Mouse (Mus musculus): ENCODE measurements at regions not wholly inside any gene's neighbourhood (a gene's known extent, or its start where the extent isn't known, plus 50 kb on each side); places are given as distances from the start of the nearest gene placed in this dataset.

DNA sequence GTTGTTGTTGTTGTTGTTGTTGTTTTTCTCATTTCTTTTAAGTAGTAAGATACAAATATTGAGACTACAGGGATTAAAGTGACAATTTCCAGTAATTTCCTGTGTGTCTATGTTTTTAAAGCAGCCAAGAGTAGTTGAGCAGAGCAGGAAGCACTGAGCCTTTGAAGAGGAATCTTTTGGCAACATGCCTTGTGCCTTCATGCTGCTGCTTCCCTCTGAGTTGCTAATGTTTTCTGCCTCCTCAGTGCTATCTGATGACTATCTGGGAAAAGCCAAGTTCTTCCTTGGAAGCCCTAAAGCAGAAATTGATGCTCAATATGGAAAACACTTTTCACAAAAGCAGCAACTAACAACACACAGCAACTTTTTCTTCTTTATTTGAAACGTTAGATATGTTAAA lies 634.2 kb downstream of the Serpinb8 start:
- H3K27me3 ChIP-seq, result no peaks in the 10 kb centered on the region
- H3K9ac ChIP-seq, result no peak overlapping the region
- H3K4me2 ChIP-seq, result no peak overlapping the region
- H3K27ac ChIP-seq, result no peak overlapping the region
- no peaks in the 10 kb centered on the region for H3K9me3 ChIP-seq
- ATAC-seq (ENCODE audit: low FRiP score), result no peak
- no peaks in the 10 kb centered on the region for H3K36me3 ChIP-seq
- H3K4me3 ChIP-seq, result no peak overlapping the region
- no peaks in the 10 kb centered on the region for H3K4me1 ChIP-seq (replicated peaks)
- 83% methylated on average over 1 of the region's 1 CpGs for WGBS

DNA sequence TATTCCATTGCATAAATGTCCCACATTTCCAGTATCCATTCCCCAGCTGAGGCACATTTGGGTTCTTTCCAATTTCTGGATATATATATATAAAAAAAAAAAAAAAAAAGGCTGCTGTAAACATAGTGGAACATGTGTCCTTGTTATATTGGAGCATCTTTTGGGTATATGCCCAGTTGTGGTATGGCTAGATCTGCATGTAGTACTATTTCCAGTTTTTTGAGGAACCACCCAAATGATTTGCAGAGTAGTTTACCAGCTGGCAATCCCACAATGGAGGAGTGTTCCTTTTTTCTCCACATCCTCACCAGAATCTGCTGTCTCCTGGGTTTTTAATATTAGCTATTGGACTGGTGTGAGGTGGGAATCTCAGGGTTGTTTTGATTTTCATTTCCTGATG lies 650.3 kb downstream of the Serpinb8 start:
- Histone ChIP-seq H3K9me3 (no peaks in the 10 kb centered on the region), H3K36me3 (no peaks in the 10 kb centered on the region), H3K27me3 (no peaks in the 10 kb centered on the region), H3K4me1 (replicated peaks) (no peaks in the 10 kb centered on the region), H3K4me2 (no peak overlapping the region), H3K4me3 (no peak overlapping the region), H3K27ac (no peak overlapping the region), H3K9ac (no peak overlapping the region)
- no peak for ATAC-seq (ENCODE audit: low FRiP score)

GRCm38 (mm10) chr1:108255147-108255546 lies 665.3 kb downstream of the Serpinb8 start:
- no peak overlapping the region for H3K4me2 ChIP-seq
- no peaks in the 10 kb centered on the region for H3K27me3 ChIP-seq
- no peaks in the 10 kb centered on the region for H3K9me3 ChIP-seq
- no peak overlapping the region for H3K27ac ChIP-seq
- 89% methylated on average over 3 of the region's 3 CpGs for WGBS
- no peaks in the 10 kb centered on the region for H3K36me3 ChIP-seq
- H3K9ac ChIP-seq, result no peak overlapping the region
- no peak overlapping the region for H3K4me3 ChIP-seq
- no peak for ATAC-seq (ENCODE audit: low FRiP score)
- no peaks in the 10 kb centered on the region for H3K4me1 ChIP-seq (replicated peaks)

DNA sequence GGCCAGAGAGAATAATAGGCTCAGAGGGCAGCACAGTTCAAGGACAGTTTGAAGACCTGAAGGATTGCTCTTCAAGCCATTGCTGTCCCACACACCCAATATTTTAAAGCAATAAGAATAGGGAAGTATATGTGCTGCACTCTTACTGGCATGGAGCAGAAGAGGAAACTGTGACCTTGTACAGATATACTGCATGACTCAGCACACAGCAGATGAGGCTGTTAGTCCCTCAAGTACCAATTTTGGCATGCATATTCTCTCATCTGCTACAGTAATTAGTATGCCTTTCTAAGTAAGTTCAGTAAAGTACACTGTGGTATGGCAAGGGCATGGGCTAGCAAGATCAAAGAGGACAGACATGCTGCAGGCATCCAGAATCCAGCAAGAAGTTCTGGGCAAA lies 669.5 kb downstream of the Serpinb8 start:
- Histone ChIP-seq H3K9me3 (no peaks in the 10 kb centered on the region), H3K4me1 (replicated peaks) (no peaks in the 10 kb centered on the region), H3K4me3 (no peak overlapping the region), H3K36me3 (no peaks in the 10 kb centered on the region), H3K27me3 (no peaks in the 10 kb centered on the region), H3K27ac (no peak overlapping the region), H3K9ac (no peak overlapping the region), H3K4me2 (no peak overlapping the region)
- ATAC-seq (ENCODE audit: low FRiP score), result no peak

DNA sequence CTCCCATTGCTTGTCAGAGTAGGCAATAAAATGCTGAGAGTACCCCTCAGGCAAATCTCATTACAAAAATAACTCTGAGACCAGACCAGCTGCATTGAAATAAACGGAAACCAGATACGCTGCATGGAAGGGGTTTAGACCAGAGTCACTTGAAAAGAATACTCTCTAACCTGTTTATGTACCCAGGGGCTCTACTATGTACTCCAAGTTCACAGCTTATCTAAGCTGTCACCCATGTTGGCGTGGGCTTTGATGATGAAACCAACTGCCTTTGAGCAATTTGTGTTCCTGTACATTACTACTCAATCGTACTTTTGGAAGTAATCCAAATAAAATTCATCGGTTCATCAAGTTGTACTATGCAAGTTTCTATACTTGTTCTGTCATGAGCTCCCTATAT lies 692.3 kb downstream of the Serpinb8 start:
- Histone ChIP-seq H3K4me3 (no peak overlapping the region), H3K27me3 (no peaks in the 10 kb centered on the region), H3K4me1 (replicated peaks) (no peaks in the 10 kb centered on the region), H3K27ac (no peak overlapping the region), H3K4me2 (no peak overlapping the region), H3K36me3 (no peaks in the 10 kb centered on the region), H3K9ac (no peak overlapping the region), H3K9me3 (no peaks in the 10 kb centered on the region)
- no peak for ATAC-seq (ENCODE audit: low FRiP score)
- WGBS, result 85% methylated on average over 5 of the region's 5 CpGs

DNA sequence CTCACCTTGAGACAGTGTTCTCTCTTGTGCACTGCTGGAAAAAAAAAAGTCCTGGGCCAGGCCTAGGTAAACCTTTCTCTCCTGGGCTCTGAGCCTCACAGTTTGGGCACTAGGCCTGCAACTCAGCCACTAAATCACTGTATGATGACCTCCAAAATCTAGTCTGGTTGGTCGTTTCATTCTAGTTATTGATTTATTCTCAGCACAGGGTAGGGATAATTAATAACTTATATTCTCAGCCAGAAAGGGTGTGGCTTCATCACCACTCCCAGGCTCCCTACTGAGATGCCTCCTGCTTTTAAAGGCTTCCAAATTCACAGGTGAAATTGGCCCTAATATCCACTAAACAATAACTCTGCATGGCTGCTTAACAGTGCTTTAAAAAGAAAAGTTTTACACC lies 696.8 kb downstream of the Serpinb8 start:
- H3K36me3 ChIP-seq, result no peaks in the 10 kb centered on the region
- H3K4me2 ChIP-seq, result no peak overlapping the region
- no peaks in the 10 kb centered on the region for H3K27me3 ChIP-seq
- WGBS, result 60% methylated on average over 1 of the region's 1 CpGs
- no peaks in the 10 kb centered on the region for H3K9me3 ChIP-seq
- no peak overlapping the region for H3K4me3 ChIP-seq
- no peaks in the 10 kb centered on the region for H3K4me1 ChIP-seq (replicated peaks)
- H3K9ac ChIP-seq, result no peak overlapping the region
- ATAC-seq (ENCODE audit: low FRiP score), result no peak
- no peak overlapping the region for H3K27ac ChIP-seq
